Mouse (Mus musculus) ES-E14 (cell line): ENCODE measurements around the gene Mzf1. TPM values are rescaled to one million over a fixed set of nuclear protein-coding genes. Genes with fewer than 3 reads are reported as not detected.

Experiments used
- DNase-seq: peaks from one replicate; pipeline ENCODE4 v3.0.0-alpha.2; 2013; ENCODE audit warnings: low read depth, low spot score
- H3K27ac ChIP-seq: 2 replicates; pipeline ENCODE4 v1.5.1; 2012; ENCODE audit warnings: low read depth, mild to moderate bottlenecking, low read length, moderate library complexity, mixed read lengths; ENCODE audit not compliant: poor library complexity, insufficient read depth, severe bottlenecking
- H3K36me3 ChIP-seq: 2 replicates; pipeline ENCODE4 v1.6.1; 2012; ENCODE audit warnings: mild to moderate bottlenecking, low read length, moderate library complexity, mixed read lengths; ENCODE audit not compliant: control insufficient read depth, poor library complexity, insufficient read depth, severe bottlenecking
- H3K4me1 ChIP-seq, 2 experiments: fragments of 150-350 bp in 1 of 2; sonication (generic) in 1 of 2; 2 replicates each; pipeline ENCODE4 v1.6.1; 2012; ENCODE audit warnings: low read length in 2 of 2, mild to moderate bottlenecking in 1 of 2, mixed read lengths in 1 of 2; ENCODE audit not compliant: control insufficient read depth in 2 of 2, insufficient read depth in 2 of 2, poor library complexity in 1 of 2
- H3K4me3 ChIP-seq, 2 experiments: fragments of 150-350 bp in 1 of 2; sonication (generic) in 1 of 2; 2 replicates each; pipeline ENCODE4 v1.5.1; 2012; ENCODE audit warnings: low read length in 2 of 2, low read depth in 1 of 2, mild to moderate bottlenecking in 1 of 2, mixed read lengths in 1 of 2; ENCODE audit not compliant: insufficient read depth in 1 of 2, poor library complexity in 1 of 2, severe bottlenecking in 1 of 2
- H3K9ac ChIP-seq: 2 replicates; pipeline ENCODE4 v1.6.1; 2012; ENCODE audit warnings: low read depth, mild to moderate bottlenecking, low read length, mixed read lengths; ENCODE audit not compliant: poor library complexity, insufficient read depth, severe bottlenecking
- H3K9me3 ChIP-seq: fragments of 150-350 bp; sonication (generic); 2 replicates; pipeline ENCODE4 v1.6.1; 2012; ENCODE audit warnings: low read depth, mild to moderate bottlenecking, low read length; ENCODE audit not compliant: control insufficient read depth, insufficient read depth
- CHD2 ChIP-seq: IDR thresholded peaks from 2 replicates; pipeline ENCODE4 v1.6.1; 2014; ENCODE audit warnings: mild to moderate bottlenecking, low read depth, low read length, inconsistent platforms
- HCFC1 ChIP-seq: IDR thresholded peaks from 2 replicates; pipeline ENCODE4 v1.6.1; 2012; ENCODE audit warnings: low read length, inconsistent platforms, borderline replicate concordance; ENCODE audit not compliant: insufficient read depth
- MAFK ChIP-seq: IDR thresholded peaks from 2 replicates; pipeline ENCODE4 v1.6.1; 2014; ENCODE audit warnings: mild to moderate bottlenecking, low read depth, low read length, inconsistent platforms; ENCODE audit not compliant: insufficient read depth
- ZC3H11A ChIP-seq: IDR thresholded peaks from 2 replicates; pipeline ENCODE4 v1.6.1; 2012; ENCODE audit warnings: low read depth, mild to moderate bottlenecking, inconsistent platforms, low read length, borderline replicate concordance
- ZNF384 ChIP-seq: IDR thresholded peaks from 2 replicates; pipeline ENCODE4 v1.6.1; 2012; ENCODE audit warnings: low read depth, low read length, inconsistent platforms
- in situ Hi-C, 2 experiments: fragments of 600-800 bp; cut with MboI; formaldehyde crosslinking; loops; one replicate each; pipeline ENCODE4 v1.15.1; 2025; ENCODE audit warnings: low sequenced_read_pairs in 2 of 2, inconsistent platforms in 1 of 2; ENCODE audit not compliant: unreplicated experiment in 2 of 2
- total RNA-seq: library from RNA; depleted of rRNA; stranded (reverse); fragments of 300-350 nt; gene quantifications from 2 replicates; pipeline ENCODE4 v1.2.3, GENCODE M21; 2012

Mzf1 gene
- total RNA-seq, 1 experiment = 3.2 TPM

DNA sequence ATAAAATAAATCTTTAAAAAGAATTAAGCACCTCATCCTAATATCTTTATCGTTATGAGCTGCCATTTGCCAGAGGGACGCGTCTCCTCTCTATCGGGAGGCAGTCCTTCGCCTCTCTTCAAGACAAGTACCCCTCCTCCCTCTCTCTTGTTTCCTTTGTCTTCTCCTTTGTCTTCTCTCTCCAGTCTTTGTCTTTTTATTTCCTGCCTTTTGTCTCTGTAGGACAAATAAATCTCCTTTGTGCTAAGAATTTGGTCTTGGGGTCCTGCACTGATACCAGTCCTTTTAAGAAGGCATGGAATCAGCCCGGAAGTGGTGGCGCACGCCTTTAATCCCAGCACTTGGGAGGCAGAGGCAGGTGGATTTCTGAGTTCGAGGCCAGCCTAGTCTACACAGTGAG is 5.0 kb upstream of the Mzf1 start:
- Histone ChIP-seq H3K36me3 (no peaks in the 10 kb centered on the region), H3K9me3 (no peaks in the 10 kb centered on the region), H3K4me3 (no peak overlapping the region), H3K4me1 (peaks cover 3 to 6% of the 10 kb centered on the region in 2 experiments; a peak in 3 of 4 replicates), H3K9ac (no peak overlapping the region), H3K27ac (no peak overlapping the region)
- TF ChIP-seq ZNF384 = no peak
- TF ChIP-seq MAFK = no peak
- TF ChIP-seq HCFC1 = no peak
- TF ChIP-seq CHD2 = no peak
- TF ChIP-seq ZC3H11A = no peak
- DNase-seq = no peak
- in situ Hi-C loops = no loop called here

- TF ChIP-seq MAFK (no peak), ZC3H11A (no peak), HCFC1 (no peak), ZNF384 (no peak), CHD2 (no peak)
- no peak overlapping the region for H3K9ac ChIP-seq
- no peak for DNase-seq
- peaks cover 5 to 6% of the 10 kb centered on the region in 2 experiments; a peak in 3 of 4 replicates for H3K4me1 ChIP-seq
- H3K9me3 ChIP-seq = no peaks in the 10 kb centered on the region
- in situ Hi-C loops = no loop called here
- H3K27ac ChIP-seq = peak overlapping the region; percentile 29; the same call in 1 of the 2 replicates
- no peaks in the 10 kb centered on the region for H3K36me3 ChIP-seq
- no peak overlapping the region for H3K4me3 ChIP-seq
These were observed 2.5 kb upstream of the Mzf1 start for GRCm38 (mm10) chr7:13056913-13057700.

DNA sequence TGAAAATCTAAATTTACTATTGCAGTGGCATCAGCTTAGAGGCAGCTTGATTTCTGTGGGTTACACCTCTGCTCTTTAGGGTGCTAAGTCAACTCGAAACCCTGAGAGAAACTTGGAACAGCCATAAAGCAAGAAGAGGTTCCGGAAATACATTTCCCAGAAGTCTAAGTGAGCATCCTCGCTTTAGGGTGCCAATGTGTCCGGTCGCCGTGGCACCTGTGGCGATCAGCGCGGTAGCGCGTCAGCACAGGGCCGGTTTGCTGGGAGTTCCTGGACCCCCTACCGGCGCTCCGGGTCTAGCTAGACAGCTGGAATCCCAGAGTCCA is 640 bp downstream of the Mzf1 start:
- Histone ChIP-seq H3K36me3 (no peaks in the 10 kb centered on the region), H3K4me1 (peaks cover 5 to 6% of the 10 kb centered on the region in 2 experiments; a peak in 3 of 4 replicates), H3K9ac (peak overlapping the region; percentile 75), H3K27ac (peak overlapping the region; percentile 42; the same call in 1 of the 2 replicates), H3K9me3 (no peaks in the 10 kb centered on the region), H3K4me3 (peak overlapping the region; percentile 84 to 85)
- in situ Hi-C loops = no loop called here
- no peak for DNase-seq
- no peak for TF ChIP-seq MAFK
- TF ChIP-seq HCFC1 = no peak
- TF ChIP-seq ZC3H11A = no peak
- no peak for TF ChIP-seq CHD2
- TF ChIP-seq ZNF384 = no peak

DNA sequence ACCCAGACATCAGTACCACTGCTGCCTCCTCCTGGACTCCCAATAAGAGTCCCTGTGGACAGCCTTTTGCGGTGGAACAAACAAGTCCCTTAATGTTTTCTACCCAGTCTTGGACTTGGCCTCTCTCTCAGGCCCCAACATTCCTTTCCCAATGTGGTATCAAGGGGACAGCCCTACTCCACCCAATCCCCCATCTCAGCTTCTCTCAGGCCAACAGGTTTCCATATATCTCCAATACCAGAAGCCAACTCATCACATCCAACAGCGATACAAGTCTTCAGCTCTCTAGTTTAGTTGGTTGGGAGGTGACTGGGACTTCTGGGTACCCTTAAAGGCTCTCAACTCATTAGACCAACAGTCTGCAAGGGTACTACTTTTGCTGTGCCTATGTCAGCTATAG is 1.1 kb downstream of the Mzf1 start:
- H3K27ac ChIP-seq = no peak overlapping the region
- DNase-seq = no peak
- TF ChIP-seq MAFK (no peak), HCFC1 (no peak), ZC3H11A (no peak), CHD2 (no peak), ZNF384 (no peak)
- no peak overlapping the region; the same call in 1 of the 2 replicates for H3K9ac ChIP-seq
- peak overlapping the region in 1 of 2 experiments; percentile 84; a peak in 2 of 4 replicates for H3K4me3 ChIP-seq
- in situ Hi-C loops = no loop called here
- H3K36me3 ChIP-seq = no peaks in the 10 kb centered on the region
- H3K9me3 ChIP-seq = no peaks in the 10 kb centered on the region
- peaks cover 5 to 6% of the 10 kb centered on the region in 2 experiments; a peak in 2 of 4 replicates for H3K4me1 ChIP-seq
